Mouse (Mus musculus) intestine, embryonic 14.5 days (tissue): ENCODE measurements around the gene Dnah1. TPM values are rescaled to one million over a fixed set of nuclear protein-coding genes. Genes with fewer than 3 reads are reported as not detected.

Experiments
- ATAC-seq: fragments of 200-750 bp; cut with Nextera tagmentation; replicated peaks from 2 replicates; pipeline ENCODE4 v1.8.0; 2017; ENCODE audit warnings: low read depth, moderate number of reproducible peaks, moderate TSS enrichment, moderate library complexity; ENCODE audit not compliant: low FRiP score, low TSS enrichment
- DNase-seq: peaks from one replicate; pipeline ENCODE4 v3.0.0-alpha.2; 2018; ENCODE audit warnings: low spot score
- H3K27ac ChIP-seq: fragments of 300-500 bp; sonication (generic); 2 replicates; pipeline ENCODE4 v1.5.1; 2014; ENCODE audit warnings: low read depth, mild to moderate bottlenecking, control low read depth
- H3K27me3 ChIP-seq: fragments of 300-500 bp; sonication (generic); replicated peaks from 2 replicates; pipeline ENCODE4 v1.6.1; 2014; ENCODE audit warnings: low read length, control low read depth; ENCODE audit not compliant: control insufficient read depth, insufficient read depth
- H3K36me3 ChIP-seq: fragments of 300-500 bp; sonication (generic); 2 replicates; pipeline ENCODE4 v1.6.1; 2014; ENCODE audit warnings: low read length, control low read depth; ENCODE audit not compliant: control insufficient read depth, insufficient read depth
- H3K4me1 ChIP-seq: fragments of 300-500 bp; sonication (generic); replicated peaks from 2 replicates; pipeline ENCODE4 v1.6.1; 2014; ENCODE audit warnings: low read length, control low read depth, mixed read lengths; ENCODE audit not compliant: control insufficient read depth, insufficient read depth
- H3K4me2 ChIP-seq: fragments of 300-500 bp; sonication (generic); 2 replicates; pipeline ENCODE4 v1.6.1; 2014; ENCODE audit warnings: low read length
- H3K4me3 ChIP-seq: fragments of 300-500 bp; sonication (generic); 2 replicates; pipeline ENCODE4 v1.5.1; 2014; ENCODE audit warnings: low read depth, low read length, control low read depth, mixed read lengths
- H3K9ac ChIP-seq: fragments of 300-500 bp; sonication (generic); 2 replicates; pipeline ENCODE4 v1.6.1; 2014; ENCODE audit warnings: mild to moderate bottlenecking, low read length
- H3K9me3 ChIP-seq: fragments of 300-500 bp; sonication (generic); 2 replicates; pipeline ENCODE4 v1.6.1; 2016; ENCODE audit warnings: low read length, control low read depth; ENCODE audit not compliant: control insufficient read depth
- WGBS: fragments of 180-500 bp; shearing (Covaris S2); extraction: QIAGEN DNeasy Blood & Tissue Kit; methylation state at CpG from one replicate; pipeline ENCODE4 v1.1.7; 2014; 5-methylcytosine and 5-hydroxymethylcytosine counted together
- polyA plus RNA-seq: library from polyadenylated mRNA; unstranded; fragments of >200 nt; fragmentation: Nextera tagmentation; extraction: Ambion mirVana; gene quantifications from 2 replicates; pipeline ENCODE4 v1.2.1, GENCODE M21; 2014

Dnah1 gene
- polyA plus RNA-seq, 1 experiment from 2014 or later: 5.4 TPM

DNA sequence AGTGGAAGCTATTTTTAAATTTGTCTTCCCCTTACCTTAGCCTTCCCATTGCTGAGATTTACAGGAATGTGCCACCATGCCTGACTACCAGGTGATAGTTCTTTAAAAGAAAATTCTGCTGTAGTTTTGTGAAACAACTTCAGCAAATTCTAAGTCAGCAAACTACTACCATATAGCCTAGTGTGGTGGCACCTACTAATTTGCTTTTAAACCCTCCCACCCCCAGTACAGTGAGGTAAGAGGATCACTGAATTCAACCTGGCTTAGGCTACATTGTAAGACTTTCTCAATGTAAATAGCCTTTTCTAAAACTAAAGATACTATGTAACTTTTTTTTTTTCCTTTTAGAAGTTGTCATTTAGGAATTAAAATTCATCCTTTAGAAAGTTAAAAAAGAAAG is 14.3 kb upstream of the Dnah1 start:
- H3K4me2 ChIP-seq: peak overlapping the region; percentile 61
- ATAC-seq (no peak), DNase-seq (no peak)
- H3K36me3 ChIP-seq: peaks cover 15% of the 10 kb centered on the region
- H3K27ac ChIP-seq: no peak overlapping the region
- H3K4me3 ChIP-seq: peak overlapping the region; percentile 86
- H3K27me3 ChIP-seq: no peaks in the 10 kb centered on the region
- no peaks in the 10 kb centered on the region for H3K9me3 ChIP-seq
- no peak overlapping the region for H3K9ac ChIP-seq
- H3K4me1 ChIP-seq: 0 out of 2 replicates have a peak, but pooled peaks cover 3% of the 10 kb centered on the region

DNA sequence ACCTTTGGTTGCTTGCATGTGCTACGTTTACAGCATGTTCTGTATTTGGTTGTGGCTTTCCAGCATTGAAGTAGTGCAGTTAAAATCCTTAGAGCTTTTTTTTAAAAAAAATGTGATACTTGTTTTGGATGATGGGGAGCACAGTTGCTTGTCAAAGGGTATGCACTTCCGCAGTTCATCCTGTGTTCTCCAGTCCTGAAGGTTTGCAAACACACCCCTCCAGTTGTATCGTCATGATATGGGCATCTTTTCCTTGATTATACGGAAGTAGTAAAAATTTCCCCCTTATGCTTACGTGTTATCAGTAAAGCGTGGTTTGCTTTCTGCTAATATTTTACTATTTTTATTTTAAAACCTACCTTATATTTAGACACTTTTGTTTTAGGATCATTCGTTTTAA is 13.7 kb upstream of the Dnah1 start:
- no peak for DNase-seq
- Histone ChIP-seq H3K9me3 (no peaks in the 10 kb centered on the region), H3K27ac (no peak overlapping the region), H3K4me2 (peak overlapping the region; percentile 61), H3K4me3 (peak overlapping the region; percentile 86), H3K9ac (peak overlapping the region; percentile 80), H3K27me3 (no peaks in the 10 kb centered on the region), H3K36me3 (peaks cover 12% of the 10 kb centered on the region), H3K4me1 (0 out of 2 replicates have a peak, but pooled peaks cover 3% of the 10 kb centered on the region)
- no peak for ATAC-seq
- WGBS: 38% methylated on average over 7 of the region's 7 CpGs

DNA sequence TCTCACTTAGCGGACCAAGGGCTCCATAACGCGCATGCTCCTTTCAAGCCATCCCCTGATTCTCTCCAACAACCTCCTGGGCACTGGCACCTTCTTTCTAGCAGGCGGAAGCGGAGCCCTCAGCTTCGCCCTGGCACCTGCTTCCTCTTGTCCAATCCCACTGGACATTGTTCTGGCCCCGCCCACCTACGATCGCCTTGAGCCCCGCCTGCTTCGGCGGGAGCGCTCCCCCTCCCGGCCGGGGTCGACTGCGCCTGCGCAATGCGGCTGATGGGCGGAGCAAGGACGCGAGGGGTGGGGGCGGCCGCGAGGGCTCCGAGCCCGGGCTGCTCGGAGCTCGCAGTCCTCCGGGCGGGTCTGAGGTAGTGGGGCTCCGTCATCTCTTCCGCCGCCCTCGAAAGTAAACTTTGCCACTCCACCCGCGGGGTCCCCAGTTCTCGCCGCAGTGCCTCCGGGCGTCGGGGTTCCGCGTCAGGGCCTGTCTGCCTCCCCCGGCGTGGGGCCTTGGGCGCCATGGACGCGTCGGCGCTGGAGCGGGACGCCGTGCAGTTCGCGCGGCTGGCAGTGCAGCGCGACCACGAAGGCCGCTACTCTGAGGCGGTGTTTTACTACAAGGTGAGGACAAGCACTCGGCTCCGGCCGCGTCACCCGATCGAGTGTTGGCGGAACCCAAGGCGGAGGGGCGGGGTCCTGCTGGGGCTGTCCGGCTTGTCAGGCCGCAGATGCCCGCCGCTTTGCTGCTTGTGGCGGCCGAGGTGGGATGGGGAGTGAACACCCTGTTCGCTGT is 12.9 kb upstream of the Dnah1 start, which contains the start of gene Capn7:
TSS of gene Capn7 (plus strand) at position 270 of the 787 bp plus-strand sequence.
- Histone ChIP-seq H3K27ac (peak within 1 kb of the TSS; percentile 95), H3K9ac (peak within 1 kb of the TSS; percentile 80), H3K9me3 (no peaks in the 10 kb centered on the region), H3K36me3 (peaks cover 12% of the 10 kb centered on the region), H3K4me3 (peak within 1 kb of the TSS; percentile 86), H3K27me3 (no peaks in the 10 kb centered on the region), H3K4me1 (0 out of 2 replicates have a peak, but pooled peaks cover 3% of the 10 kb centered on the region), H3K4me2 (peak within 1 kb of the TSS; percentile 61)
- DNase-seq (peak; percentile 99), ATAC-seq (peak; percentile 98)
- WGBS: under 1% methylated on average over 78 of the region's 78 CpGs

DNA sequence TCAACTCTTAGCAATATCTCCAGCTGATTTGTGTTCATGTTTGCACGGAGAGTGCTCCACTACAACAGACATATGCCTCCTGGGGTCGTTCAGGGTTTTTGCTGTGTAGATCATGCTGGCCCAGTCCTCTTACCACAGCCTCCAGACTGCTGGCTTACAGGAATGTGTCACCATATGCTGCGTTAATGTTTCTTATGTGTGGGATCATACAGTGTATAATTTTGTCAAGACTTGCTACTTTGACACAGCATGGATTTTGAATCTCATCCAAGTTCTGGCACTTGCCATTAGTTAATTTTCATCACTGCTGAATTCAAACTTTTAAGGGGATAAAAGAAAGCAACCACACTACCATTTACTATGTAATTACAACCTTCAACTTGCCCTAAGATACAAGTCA is 12.1 kb upstream of the Dnah1 start:
- no peaks in the 10 kb centered on the region for H3K9me3 ChIP-seq
- 58% methylated on average over 3 of the region's 3 CpGs for WGBS
- ATAC-seq (no peak), DNase-seq (no peak)
- H3K27ac ChIP-seq: no peak overlapping the region
- H3K36me3 ChIP-seq: peaks cover 8% of the 10 kb centered on the region
- no peaks in the 10 kb centered on the region for H3K27me3 ChIP-seq
- 0 out of 2 replicates have a peak, but pooled peaks cover 3% of the 10 kb centered on the region for H3K4me1 ChIP-seq
- H3K9ac ChIP-seq: no peak overlapping the region
- H3K4me3 ChIP-seq: peak overlapping the region; percentile 86
- peak overlapping the region; percentile 51 for H3K4me2 ChIP-seq

DNA sequence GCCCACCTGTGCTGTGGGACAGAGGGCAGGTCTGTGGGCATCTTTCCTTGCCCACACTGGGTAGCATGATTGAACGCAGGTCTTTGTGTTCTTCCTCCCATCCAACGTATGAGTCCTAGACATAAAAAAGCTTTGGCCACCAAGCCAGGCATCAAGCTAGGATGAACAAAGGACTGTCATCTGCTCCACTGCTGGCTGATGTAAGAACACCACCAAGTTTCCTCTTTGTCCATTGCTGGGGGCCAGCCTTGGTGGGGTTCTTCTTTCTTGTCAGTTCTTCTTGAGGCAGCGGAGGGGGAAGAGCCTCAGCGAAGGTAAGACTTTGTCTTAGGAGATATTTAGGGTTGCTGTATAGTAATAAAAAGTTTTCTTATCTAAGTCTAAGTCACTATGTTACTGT is 7.3 kb upstream of the Dnah1 start:
- Histone ChIP-seq H3K27me3 (no peaks in the 10 kb centered on the region), H3K4me2 (no peak overlapping the region), H3K9ac (no peak overlapping the region), H3K9me3 (no peaks in the 10 kb centered on the region), H3K36me3 (no peaks in the 10 kb centered on the region), H3K27ac (no peak overlapping the region), H3K4me1 (no peaks in the 10 kb centered on the region), H3K4me3 (no peak overlapping the region)
- ATAC-seq (no peak), DNase-seq (no peak)
- WGBS: 68% methylated on average over 4 of the region's 4 CpGs

DNA sequence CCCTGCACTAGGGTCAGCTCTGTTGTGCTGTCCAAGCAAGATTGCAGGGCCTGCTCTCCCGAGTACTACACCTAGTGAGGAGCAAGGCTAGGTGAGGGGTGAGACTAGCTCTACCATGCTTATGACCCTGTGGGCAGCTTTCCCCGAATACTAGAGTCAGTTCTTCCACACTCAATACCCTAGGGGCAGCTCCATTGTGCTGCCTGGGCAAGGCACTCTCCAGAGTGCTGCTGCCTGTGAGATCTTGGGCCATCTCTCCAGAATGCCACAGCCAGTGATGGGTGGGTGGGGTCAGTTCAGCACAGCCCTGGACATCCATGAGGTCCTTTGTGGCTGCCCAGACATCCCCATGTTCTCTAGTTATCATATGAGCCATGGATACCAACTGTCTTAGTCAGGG is 6.0 kb upstream of the Dnah1 start:
- ATAC-seq: no peak
- 68% methylated on average over 2 of the region's 2 CpGs for WGBS
- H3K4me1 ChIP-seq: no peaks in the 10 kb centered on the region
- DNase-seq: no peak
- H3K27ac ChIP-seq: no peak overlapping the region
- no peak overlapping the region for H3K4me3 ChIP-seq
- H3K36me3 ChIP-seq: no peaks in the 10 kb centered on the region
- no peaks in the 10 kb centered on the region for H3K9me3 ChIP-seq
- no peak overlapping the region for H3K4me2 ChIP-seq
- no peaks in the 10 kb centered on the region for H3K27me3 ChIP-seq
- H3K9ac ChIP-seq: no peak overlapping the region

DNA sequence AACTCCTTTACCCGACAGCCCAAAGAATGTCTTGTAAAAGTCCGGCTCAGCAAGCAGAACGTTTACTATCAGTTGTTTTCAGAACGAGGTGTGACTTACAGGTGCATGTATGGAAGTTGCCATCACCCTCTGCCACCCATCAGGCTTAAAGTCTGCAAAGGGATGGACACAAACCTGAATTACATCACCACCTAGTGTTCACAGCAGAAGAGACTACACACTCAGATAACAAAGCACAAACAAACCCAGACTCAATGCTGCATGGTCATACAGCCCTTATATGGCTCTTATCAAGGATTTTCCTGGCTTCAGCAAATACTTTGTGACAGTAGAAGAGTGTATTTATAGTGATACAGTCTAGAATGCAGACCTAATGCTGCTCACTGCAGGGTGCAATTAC is 4.0 kb upstream of the Dnah1 start:
- DNase-seq (peak; percentile 23), ATAC-seq (no peak)
- Histone ChIP-seq H3K4me2 (no peak overlapping the region), H3K9me3 (no peaks in the 10 kb centered on the region), H3K27ac (no peak overlapping the region), H3K4me1 (no peaks in the 10 kb centered on the region), H3K27me3 (no peaks in the 10 kb centered on the region), H3K36me3 (no peaks in the 10 kb centered on the region), H3K4me3 (no peak overlapping the region), H3K9ac (no peak overlapping the region)
- WGBS: 71% methylated on average over 4 of the region's 4 CpGs

DNA sequence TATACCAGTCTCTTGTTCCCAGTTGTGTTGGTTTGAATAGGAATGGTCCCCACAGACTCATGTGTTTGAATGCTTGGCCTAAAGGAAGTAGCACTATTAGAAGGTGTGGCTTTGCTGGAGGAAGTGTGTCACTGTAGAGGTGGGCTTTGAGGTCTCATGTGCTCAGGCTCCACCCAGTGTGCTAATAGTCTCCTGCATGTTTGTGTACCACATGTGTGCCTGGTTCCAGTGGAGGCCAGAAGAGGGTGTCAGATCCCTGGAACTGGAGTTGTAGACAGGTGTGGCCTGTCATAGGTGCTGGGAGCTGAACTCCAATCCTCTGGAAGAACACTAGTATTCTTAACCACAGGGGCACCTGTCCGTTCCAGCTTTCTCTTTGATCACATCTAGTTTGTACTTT is 3.5 kb upstream of the Dnah1 start:
- H3K27me3 ChIP-seq: no peaks in the 10 kb centered on the region
- H3K27ac ChIP-seq: no peak overlapping the region
- peak; percentile 44 for DNase-seq
- ATAC-seq: no peak
- H3K4me1 ChIP-seq: no peaks in the 10 kb centered on the region
- H3K4me3 ChIP-seq: no peak overlapping the region
- no peaks in the 10 kb centered on the region for H3K9me3 ChIP-seq
- WGBS: 90% methylated on average over 1 of the region's 1 CpGs
- no peak overlapping the region for H3K9ac ChIP-seq
- no peaks in the 10 kb centered on the region for H3K36me3 ChIP-seq
- H3K4me2 ChIP-seq: no peak overlapping the region

DNA sequence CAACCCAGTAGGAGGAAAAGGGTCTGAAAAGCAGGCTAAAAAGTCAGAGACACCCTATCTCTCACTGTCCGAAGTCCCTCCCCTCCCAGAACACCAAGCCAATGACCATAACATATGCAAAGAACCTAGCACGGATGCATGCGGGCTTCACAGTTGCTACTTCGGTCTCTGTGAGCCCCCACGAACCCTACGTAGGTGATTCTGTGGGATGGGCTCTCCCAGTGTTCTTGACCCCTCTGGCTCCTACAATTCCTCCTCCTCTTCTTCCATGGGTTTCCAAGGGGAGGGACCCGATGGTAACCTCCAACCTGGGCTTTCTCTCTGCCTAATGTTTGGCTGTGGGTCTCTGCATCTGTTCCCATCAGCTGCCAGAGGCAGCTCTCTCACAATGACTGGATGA is 3.1 kb upstream of the Dnah1 start:
- H3K27me3 ChIP-seq: no peaks in the 10 kb centered on the region
- no peaks in the 10 kb centered on the region for H3K4me1 ChIP-seq
- no peak overlapping the region for H3K9ac ChIP-seq
- DNase-seq (peak; percentile 7), ATAC-seq (no peak)
- H3K9me3 ChIP-seq: no peaks in the 10 kb centered on the region
- H3K27ac ChIP-seq: no peak overlapping the region
- H3K4me2 ChIP-seq: no peak overlapping the region
- H3K36me3 ChIP-seq: no peaks in the 10 kb centered on the region
- no peak overlapping the region for H3K4me3 ChIP-seq
- WGBS: 74% methylated on average over 7 of the region's 7 CpGs
